Mouse (Mus musculus): ENCODE measurements around the gene Prkci. TPM values are rescaled to one million over a fixed set of nuclear protein-coding genes. Genes with fewer than 3 reads are reported as not detected.

The Prkci gene
- 10 to 100 TPM; 44.2 to 48.6 TPM for total RNA-seq (2021)
- long read RNA-seq, experiment 1, full-length matches to known transcripts, result 33 of 51 reads
- long read RNA-seq, experiment 1, partial matches to known transcripts, result 13 of 51 reads
- long read RNA-seq, experiment 1, other reads (novel, unspliced or antisense), result 5 of 51 reads
- long read RNA-seq, experiment 2, full-length matches to known transcripts, result 22 of 27 reads
- long read RNA-seq, experiment 2, partial matches to known transcripts, result 2 of 27 reads
- long read RNA-seq, experiment 2, other reads (novel, unspliced or antisense), result 3 of 27 reads

DNA sequence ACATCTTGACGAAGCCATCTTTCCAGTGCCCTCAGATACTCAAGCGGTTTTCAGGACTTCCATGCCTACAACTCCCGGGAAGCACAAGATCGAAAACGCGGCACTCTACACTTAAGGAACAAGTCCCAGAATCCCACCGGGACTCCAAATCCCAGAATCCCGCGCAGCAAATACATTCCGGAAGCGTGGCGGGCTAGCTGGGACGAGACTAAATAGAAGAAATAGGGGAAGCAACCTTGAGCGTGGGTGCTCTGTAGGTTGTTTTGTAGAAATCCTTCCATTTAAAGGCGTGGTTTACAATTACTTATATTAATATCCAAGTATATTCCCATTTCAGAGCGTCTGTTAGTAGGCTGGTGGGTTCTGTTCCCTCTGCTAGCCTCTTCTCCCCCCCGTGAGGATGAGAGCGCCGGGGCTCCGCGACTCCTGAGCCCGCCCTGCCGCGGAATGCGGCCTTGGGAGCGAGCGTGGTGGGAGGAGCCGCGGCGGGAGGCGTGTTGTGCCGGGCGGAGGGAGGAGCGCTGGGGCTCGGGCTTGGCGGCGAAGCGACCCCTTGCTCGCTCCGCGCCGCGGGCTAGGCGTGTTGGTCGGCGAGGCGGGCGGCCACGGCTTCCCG is at the start of gene Prkci:
Prkci (plus strand) TSS at position 465 of the 616 bp plus-strand sequence.
- peak; percentile 95 for DNase-seq

DNA sequence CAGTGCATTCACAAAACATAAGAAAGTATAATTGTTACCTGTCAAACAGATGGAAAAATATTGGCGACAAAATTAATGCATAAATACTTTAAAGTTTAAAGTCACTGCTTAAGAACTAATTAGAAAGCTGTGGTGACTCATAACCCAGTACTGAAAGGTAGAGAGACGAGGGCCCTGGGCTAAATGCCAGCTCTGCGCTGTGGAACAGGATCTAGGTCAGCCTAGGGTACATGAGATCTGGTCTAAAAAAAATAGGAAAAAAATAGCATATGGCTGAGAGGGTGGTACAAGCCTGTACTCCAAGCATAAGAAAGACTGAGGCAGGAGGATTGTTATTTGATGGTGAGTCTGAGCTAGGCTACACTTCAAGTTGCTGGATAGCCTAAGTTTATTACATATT is 43.9 kb upstream of the Prkci start:
- DNase-seq, result peak; percentile 75

DNA sequence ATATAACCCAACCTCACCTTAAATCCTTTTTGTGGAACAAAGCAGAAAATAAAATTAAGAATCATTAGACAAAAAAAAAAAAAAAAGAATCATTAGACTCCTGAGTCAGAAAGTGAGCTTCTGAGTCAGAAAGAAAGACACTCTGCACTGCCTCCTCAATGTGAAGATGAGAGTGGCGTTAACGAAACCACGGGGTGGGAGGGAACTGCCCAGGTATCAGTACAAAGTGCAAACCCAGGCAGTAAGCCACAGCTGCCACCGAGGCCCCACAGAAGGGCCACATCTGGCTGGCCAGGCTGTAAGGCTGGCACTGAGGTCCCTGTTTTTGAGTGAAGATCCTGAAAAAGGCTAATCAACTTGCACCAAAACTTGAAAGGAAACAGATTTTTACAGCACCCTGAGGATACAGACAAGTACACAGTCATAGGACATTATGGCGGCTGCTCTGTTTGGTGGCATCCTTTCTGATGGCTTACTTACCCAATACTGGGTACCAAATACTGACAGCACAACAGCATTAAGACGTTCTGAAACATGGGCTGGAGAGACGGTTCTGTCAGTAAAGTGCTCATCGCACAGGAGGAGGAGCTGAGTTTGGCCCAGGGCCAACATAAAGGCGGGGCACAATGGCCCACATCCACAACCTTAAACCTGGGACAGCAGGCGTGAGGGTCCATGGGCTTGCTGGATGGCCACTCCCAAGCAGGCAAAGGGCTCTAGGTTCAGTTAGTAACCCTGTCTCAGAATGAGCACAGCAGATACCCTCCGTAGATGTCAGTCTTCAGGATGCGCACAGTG is 43.1 kb upstream of the Prkci start:
- DNase-seq, result no peak

DNA sequence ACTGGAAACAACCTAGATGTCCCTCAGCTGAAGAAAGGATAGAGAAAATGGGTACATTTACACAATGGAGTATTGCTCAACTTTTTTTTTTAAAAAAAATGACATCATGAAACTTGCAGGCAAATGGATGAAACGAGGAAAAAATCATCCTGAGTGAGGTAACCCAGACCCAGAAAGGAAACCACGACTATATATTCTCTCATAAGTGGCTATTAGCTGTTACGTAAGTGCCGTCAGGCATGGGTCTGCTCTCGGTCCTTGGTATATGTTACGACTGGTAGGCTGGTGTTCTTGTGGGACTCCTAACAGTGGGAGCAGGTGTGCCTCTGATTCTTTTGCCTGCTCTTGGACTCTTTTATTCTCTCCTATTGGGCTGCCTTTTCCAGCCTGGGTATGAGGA is 39.2 kb upstream of the Prkci start:
- no peak for DNase-seq

DNA sequence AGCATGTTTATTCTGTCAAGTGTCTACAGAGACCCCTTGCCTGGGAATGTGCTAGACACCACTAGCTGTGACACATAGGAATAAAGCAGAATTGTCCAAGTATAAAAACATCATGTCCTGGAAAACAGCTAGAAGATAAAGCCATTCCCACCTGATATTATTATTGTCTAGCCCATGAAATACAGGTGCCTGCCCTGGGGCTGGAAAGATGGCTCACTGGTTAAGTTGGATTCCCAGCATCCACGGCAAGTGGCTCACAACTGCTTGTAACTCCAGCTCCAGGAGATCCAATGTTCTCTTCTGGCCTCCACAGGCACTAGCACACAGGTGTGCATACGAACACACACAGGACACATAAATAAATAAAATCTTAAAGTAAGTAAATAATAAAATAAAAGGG is 36.8 kb upstream of the Prkci start:
- DNase-seq, result no peak

DNA sequence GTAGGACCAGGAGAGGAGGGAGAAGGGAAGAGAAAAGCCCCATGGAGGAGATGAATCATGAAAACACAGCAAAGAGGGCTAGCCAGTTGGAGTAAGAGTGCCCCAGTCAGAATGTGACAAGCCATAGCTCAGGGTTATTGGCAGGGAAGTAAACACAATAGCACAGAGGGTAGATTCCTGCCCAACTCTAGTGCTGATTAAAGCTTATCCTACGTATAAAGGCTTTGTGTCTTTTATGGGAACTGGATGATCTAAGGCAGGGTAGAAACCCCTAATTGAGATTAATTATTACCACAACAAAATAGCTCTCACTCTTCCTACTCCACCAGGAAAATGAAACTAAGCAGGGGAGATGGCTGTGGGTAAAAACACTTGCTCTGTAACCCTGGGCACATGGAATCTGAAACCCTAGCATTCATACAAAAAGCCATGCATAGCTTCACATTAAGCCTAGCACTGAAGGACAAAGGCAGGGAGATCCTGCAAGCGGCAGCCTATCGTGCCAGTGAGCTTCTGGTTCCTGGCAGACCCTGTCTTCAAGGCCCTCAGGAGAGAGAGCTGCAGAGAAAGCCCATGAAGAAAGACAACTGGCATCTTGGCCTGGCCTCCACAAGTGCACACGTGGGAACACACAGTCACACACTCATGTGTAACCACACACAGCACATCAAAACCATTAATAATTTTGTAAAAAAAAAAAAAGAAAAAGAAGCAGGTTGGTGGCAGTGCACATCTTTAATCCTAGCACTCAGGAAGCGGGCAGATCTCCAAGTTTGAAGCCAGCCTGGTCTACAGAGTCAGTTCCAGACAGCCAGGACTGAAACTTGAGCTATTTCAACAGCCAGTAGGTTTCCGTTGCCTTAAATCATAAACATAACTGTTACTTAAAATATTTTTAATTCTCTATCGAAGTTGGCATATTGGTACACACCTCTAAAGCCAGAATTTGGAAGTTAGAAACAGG is 35.4 kb upstream of the Prkci start:
- peak; percentile 33 for DNase-seq

DNA sequence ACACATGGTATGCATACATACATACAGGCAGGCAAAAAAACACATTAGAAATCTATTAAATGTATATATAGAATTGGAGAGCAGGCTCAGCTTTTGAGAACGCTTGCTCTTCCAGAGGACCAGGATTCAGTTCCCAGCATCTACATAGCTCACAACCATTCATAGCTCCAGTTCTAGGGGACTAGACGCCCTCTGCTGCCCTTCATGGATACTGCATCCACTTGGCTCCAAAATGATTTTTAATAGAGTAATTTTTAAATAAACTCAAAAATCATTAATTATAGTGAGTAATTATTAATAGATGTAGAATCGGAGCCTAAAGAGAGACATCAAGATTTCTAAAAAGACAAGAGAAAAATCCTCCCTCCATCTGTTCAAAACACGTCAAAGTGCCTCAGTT is 32.4 kb upstream of the Prkci start:
- no peak for DNase-seq

DNA sequence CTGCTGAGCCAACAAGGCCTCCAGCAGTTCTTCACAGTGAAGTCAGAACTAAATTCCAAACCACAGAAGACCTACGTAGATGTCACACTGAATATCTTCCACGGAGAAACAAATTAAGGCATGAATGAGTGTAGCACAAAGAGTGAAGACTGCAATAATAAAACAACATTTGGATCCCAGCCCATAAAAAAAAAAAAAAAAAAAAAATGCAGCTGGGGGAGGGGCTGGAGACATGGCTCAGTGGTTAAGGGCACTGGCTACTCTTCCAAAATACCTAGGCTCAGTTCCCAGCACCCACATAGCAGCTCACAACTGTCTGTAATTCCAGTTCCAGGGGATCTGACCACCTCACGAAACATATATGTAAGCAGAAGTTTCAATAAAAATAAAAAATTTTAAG is 31.3 kb upstream of the Prkci start:
- DNase-seq, result no peak

DNA sequence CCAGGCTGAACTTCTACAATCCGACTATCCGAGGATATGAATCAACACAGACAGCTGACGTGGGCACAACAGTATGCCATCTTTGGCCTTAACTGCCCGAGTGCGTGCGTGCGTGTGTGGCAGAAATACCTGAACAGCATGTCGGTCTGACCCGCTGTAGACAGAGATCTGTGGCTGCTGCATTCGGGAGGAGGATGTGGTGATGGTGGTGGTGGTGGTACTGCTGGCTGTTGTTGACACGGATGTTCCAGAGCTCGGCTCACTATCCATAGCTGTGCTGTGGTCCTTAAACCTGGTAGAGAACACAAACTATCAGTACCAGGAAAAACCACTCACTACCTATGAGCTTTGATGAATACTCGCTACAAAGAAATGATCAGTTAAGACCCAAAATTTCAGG is 29.9 kb upstream of the Prkci start:
- no peak for DNase-seq

DNA sequence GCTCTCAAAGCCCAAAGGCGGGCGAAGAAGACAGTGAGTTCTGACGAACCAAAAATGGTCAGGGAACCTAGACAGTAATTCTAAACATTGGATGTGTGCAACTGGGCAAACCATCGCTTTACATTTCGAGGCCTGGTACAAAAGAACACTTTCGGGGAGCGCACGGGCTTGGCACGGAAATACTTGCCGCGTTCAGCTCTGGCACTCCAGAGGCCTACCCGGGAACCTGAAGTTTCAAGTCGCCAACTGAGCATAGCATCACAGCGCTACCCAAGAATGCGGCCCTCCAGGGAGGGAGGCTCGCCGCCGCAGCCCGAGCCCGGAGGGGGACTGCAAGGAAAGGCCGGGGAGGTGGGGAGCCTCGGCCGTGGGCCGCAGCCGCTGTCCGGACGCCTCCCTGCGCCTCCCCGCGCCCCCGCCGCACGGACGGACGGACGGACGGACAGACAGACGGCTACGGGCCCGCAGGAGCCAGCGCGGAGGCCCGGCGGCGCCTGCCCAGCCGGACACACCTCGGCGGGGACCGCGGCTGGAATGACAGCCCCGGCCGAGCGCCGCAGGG is 26.9 kb upstream of the Prkci start:
- peak; percentile 64 for DNase-seq

DNA sequence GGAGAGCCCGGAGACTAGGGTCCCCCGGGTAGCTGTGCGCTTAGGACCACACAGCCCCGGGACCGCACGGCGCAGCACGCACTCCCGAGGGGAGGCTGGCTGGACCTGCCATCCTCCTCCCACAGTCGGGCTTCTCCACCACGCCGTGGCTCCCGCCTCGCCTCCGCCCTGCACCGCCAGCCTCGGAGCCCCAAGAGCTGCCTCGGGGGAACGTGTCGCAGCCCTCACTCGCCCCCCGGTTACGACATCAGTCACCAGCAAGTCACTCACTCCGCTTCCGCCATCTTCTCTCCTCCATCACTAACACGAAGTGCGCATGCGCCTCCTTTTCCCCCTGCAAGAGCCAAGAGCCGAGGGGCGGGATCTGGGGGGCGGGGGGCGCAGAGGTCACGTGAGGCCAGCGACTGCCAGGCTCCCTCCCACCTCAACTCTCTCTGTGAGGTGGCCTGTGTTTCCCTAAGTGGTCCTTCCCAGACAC is 26.4 kb upstream of the Prkci start, which contains the start of gene Phc3:
Phc3 (minus strand) TSS at position 312 of the 478 bp plus-strand sequence.
- DNase-seq, result peak; percentile 93

DNA sequence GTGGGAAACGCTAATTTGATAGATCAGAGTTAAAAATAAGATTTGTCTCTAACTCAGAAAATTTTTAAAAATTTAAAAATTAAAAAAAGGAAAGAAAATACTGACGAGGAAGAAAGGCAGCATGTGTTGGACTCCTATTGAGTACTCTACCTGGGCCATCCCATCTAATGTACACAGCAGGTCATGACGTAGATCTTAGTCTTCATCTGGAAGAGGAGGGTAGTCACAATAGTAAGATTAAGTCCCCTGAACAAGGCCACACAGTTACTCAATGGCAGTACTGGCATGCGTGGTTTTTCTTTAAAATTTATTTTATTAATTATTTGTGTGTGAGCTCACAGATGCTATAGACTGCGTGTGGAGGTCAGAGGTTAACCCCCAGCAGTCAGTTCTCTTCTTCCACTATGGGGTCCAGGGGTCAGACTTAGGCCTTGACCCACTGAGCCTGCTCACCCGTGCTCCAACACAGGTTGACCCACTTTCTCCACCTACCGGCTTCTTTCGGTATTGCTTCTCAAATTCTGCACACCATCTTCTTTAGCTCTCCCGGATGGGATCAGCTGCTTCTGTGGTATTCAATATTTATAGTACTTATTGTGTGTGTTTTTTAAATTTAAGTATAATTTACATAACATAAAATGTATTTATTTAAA is 20.3 kb upstream of the Prkci start:
- DNase-seq, result peak; percentile 81

DNA sequence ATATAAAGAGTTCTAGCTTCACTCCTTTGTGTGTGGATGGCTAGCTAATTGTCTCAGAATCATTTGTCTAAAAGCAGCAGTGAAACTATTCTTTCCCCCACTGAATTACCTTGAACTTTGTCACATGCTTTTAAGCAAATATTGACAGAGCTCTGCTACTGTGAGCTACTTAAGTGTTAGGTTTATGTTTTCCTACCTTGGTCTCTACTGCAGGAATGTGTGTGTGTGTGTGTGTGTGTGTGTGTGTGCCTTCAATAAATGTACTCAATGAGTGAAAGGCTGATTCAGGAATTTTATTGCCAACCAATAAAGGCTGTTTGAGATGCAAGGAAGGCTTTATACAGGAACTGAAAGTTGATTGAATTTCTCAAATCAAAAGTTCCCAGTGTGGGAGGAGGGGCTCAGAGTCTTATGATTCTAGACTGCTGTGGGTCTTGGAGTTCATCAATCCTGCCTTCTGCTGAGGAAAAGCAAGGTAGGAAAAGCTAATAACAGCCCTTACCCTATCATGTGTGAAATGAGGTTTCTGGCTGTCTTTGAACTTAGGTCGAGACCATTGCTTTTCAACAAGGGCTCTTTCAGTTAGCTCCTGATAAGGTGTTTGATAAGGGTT is 18.4 kb upstream of the Prkci start:
- DNase-seq, result no peak

DNA sequence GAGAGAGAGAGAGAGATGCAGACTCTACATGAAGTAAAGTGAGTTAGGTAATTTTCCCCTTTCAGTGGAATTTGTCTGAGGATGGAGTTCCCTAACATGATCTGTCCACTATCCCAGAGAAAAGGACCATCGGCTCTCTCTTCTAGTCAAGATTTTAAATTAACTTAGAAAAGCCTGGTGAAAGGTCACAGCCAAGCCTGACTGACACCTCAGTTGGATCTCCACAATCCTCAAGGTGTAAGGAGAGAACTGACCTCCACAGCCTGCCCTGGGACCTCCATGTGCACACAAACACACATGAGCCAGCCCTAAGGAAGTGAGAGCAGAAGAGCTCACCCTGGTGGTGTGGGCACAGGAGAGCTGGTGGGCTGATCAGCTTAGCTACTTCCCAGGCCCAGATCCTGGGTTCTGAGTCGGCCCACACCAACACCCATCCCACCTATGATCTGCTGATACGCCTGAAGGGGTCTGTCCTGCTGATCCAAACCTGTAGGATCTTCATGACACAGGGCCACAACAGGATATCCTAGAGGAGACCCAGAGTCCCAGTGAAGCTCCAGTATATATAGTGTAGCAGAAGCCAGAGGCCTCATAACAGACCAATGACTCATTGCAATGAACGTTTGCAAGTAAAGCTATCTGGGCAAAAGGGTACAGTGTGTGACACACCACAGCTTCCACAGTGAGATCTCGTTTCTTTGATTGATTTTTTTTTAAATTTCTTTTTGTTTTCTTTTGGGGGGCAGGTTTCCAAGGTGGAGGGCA is 13.7 kb upstream of the Prkci start:
- no peak for DNase-seq

DNA sequence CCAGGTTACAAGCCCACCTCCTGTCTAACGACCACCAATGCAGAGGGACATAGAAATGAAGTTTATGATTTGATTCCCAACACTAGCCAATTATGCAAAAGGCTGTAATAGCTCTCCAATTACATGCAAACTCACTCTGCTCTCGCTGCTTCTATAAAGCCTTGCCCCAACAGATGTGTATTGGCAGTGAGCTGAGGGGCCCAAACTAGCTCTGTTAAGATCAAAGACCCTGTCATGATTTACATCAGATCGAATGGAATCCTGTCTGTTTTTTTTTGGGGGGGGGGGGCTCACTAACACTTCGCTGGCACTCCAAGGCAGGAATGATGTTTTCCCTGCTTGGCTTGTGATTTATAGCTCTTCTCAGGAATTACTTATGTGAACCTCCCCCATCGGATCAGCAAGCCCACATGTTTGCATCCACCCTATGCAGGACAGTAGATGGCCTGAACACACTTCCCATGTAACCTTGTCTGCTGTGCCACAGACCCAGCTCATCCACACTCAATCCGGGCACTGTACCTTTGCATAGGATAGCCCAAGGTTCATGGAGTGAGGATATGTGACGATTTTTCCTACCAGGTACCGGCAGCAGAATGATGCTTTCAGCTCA is 12.5 kb upstream of the Prkci start:
- DNase-seq, result no peak

DNA sequence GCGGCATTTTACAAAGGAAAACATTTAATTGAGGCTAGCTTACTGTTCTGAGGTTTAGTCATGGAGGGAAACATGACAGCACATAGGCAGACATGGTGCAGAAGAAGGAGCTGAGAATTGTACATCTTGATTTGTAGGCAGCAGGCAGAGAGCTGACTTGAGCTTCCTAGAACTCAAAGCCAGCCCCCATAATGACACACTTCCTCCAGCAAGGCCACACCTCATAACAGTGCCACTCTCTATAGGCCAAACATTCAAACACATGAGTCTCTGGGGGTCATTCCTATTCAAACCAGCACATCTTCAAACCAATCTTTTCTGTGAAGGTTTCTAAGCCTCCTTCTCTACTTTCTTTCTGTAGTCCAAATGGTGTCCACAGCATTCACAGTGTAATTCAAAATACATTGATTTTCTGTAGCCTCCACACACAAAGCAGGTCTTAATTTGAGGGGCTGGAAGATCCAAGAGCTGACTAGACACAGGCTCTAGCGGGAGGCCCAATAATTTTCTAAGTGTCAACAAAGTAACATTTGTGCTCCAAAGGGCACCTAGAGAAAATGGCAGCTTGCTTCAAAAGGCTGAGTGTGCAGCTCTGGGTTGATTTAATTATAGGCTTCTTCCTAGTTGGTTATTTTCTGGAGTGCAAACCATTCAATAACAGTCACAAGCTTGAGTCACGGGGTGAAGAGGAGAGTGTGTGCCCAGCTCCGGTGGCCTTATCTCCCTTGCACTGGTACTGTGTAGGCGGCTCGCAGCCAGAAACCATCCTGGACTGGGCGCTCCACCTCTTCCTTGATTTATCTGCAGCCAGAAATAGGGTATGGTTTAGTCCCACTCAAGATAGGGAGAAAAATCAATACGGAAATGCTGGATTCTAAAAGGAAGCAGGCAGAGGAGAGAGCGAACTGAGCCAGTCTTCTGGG is 7.9 kb upstream of the Prkci start:
- DNase-seq, result no peak

DNA sequence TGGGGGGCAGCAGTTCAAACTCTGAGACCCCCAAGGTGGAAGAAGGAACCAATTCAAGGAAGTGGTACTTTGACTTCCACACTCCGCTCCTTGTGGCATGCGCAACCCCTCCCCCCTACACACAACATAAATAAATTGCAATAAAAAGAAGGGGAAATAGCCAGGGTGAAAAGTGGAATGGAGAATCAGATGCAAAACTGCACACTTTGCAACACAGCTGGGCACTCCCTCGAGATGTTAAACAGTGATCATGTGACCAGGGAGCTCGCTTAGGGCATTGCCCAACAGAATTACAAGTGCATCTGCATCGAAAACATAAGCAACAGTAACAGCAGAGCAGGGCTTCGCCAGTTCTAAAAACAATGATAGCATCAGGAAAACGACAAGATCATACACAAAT is 3.4 kb upstream of the Prkci start:
- no peak for DNase-seq

DNA sequence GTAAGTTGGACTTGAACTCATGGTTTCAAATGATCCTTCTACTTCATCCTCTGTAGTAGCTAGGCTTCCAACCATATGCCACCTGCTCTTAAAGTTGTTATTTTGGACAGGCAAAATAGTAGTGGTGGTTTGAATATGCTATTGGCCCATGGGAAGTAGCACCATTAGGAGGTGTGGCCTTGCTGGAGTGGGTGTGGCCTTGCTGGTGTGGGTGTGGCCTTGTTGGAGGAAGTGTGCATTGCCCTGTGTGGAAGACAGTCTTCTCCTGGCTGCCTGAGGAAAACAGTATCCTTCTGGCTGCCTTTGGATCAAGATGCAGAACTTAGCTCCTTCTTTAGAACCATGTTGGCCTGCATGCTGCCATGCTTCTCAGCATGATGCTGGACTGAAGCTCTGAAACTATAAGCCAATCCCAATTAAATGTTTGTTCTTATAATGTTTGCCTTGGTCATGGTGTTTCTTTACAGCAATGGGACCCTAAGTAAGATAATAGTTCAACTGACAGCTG is 2.4 kb upstream of the Prkci start:
- no peak for DNase-seq

Measured in adrenal gland, postnatal 10 days (tissue).